Mouse (Mus musculus) G1E (cell line): ENCODE data around the gene Apopt1. TPM values are rescaled to one million over a fixed set of nuclear protein-coding genes. Genes with fewer than 3 reads are reported as not detected.

Experiments
- ATAC-seq: 2 replicates; pipeline ENCODE4 v1.8.0; 2016; ENCODE audit warnings: mild to moderate bottlenecking; ENCODE audit not compliant: insufficient number of reproducible peaks, poor library complexity, low FRiP score, severe bottlenecking; ENCODE audit errors: extremely low read depth
- DNase-seq: peaks from one replicate; pipeline ENCODE4 v3.0.0; 2012; ENCODE audit warnings: low spot score
- H3K27me3 ChIP-seq: 2 replicates; pipeline ENCODE4 v1.6.1; 2012; ENCODE audit warnings: mild to moderate bottlenecking, low read length, inconsistent platforms; ENCODE audit not compliant: insufficient read depth
- H3K36me3 ChIP-seq: replicated peaks from 2 replicates; pipeline ENCODE3; 2012; ENCODE audit warnings: mild to moderate bottlenecking, inconsistent platforms
- H3K4me1 ChIP-seq: 2 replicates; pipeline ENCODE4 v1.6.1; 2012; ENCODE audit warnings: low read depth, low read length, inconsistent platforms, mixed read lengths; ENCODE audit not compliant: insufficient read depth
- H3K4me3 ChIP-seq: 2 replicates; pipeline ENCODE4 v1.5.1; 2012; ENCODE audit warnings: low read depth, mild to moderate bottlenecking, inconsistent platforms, low read length, moderate library complexity, mixed read lengths
- H3K9me3 ChIP-seq: replicated peaks from 2 replicates; pipeline ENCODE4 v1.6.1; 2012; ENCODE audit warnings: inconsistent platforms
- CTCF ChIP-seq: IDR thresholded peaks from 2 replicates; pipeline ENCODE4 v1.5.1; 2012; ENCODE audit warnings: low read depth, low read length, inconsistent platforms, mixed read lengths
- GATA1 ChIP-seq: IDR thresholded peaks from 2 replicates; pipeline ENCODE4 v1.6.1; 2012; ENCODE audit warnings: borderline replicate concordance, low read length, inconsistent platforms, mixed read lengths
- GATA2 ChIP-seq: IDR thresholded peaks from 2 replicates; pipeline ENCODE4 v1.6.1; 2012; ENCODE audit warnings: low read depth, low read length, inconsistent platforms, borderline replicate concordance
- POLR2AphosphoS5 ChIP-seq: IDR thresholded peaks from 2 replicates; pipeline ENCODE4 v1.6.1; 2012; ENCODE audit warnings: low read depth, low read length, inconsistent platforms; ENCODE audit not compliant: insufficient replicate concordance
- TAL1 ChIP-seq: conservative IDR thresholded peaks from 2 replicates; pipeline ENCODE4 v1.6.1; 2012; ENCODE audit warnings: low read depth, low read length, inconsistent platforms, mixed read lengths
- polyA plus RNA-seq: library from polyadenylated mRNA; stranded (reverse); fragments of >175 nt; gene quantifications from 2 replicates; pipeline ENCODE4 v1.2.3, GENCODE M21; 2012
- total RNA-seq, 2 experiments: library from RNA; stranded (forward) in 1 of 2; stranded (reverse) in 1 of 2; fragments of 200-1000 nt in 1 of 2; fragments of >200 nt in 1 of 2; fragmentation: Nextera tagmentation in 1 of 2; gene quantifications; 2 replicates each; pipeline ENCODE4 v1.2.3; 2014 to 2017

Apopt1 gene
- total and polyA plus RNA-seq, 3 experiments, result 68.7 to 315 (median 109) TPM

DNA sequence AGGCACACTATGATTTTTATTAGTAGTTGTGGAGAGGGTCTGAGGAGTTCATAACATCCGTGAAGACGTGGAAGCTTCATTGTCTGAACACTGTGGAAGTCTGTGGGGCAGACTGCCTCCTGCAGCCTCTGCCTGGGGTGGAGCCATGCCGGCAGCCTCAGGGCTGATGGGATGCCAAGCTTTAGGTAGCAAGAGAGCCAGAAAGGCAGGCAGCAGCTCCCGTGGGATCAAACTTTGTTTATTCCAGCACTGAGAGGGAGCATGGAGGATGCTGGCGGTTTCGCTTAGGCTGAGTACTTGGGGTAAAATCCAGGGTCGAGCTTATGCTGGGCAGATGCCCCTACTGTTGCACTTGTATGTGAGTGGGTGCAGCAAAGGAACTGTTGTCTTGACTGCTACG, 84.2 kb downstream of the Apopt1 start:
- Histone ChIP-seq H3K4me1 (peaks cover 10% of the 10 kb centered on the region), H3K36me3 (peaks cover 96% of the 10 kb centered on the region), H3K27me3 (no peaks in the 10 kb centered on the region), H3K4me3 (no peak overlapping the region), H3K9me3 (no peaks in the 10 kb centered on the region)
- ATAC-seq (no peak), DNase-seq (no peak)
- TF ChIP-seq POLR2AphosphoS5 (no peak), TAL1 (no peak), CTCF (no peak), GATA2 (no peak), GATA1 (no peak)

GRCm38 (mm10) chr12:111798493-111798892, 85.4 kb downstream of the Apopt1 start:
- peaks cover 96% of the 10 kb centered on the region for H3K36me3 ChIP-seq
- peaks cover 12% of the 10 kb centered on the region for H3K4me1 ChIP-seq
- ATAC-seq, result no peak
- no peaks in the 10 kb centered on the region for H3K9me3 ChIP-seq
- H3K27me3 ChIP-seq, result no peaks in the 10 kb centered on the region
- DNase-seq, result no peak
- peak overlapping the region; percentile 4; the same call in 1 of the 2 replicates for H3K4me3 ChIP-seq
- TF ChIP-seq CTCF (no peak), GATA2 (no peak), TAL1 (no peak), POLR2AphosphoS5 (no peak; the same call in 1 of the 2 replicates), GATA1 (no peak)

DNA sequence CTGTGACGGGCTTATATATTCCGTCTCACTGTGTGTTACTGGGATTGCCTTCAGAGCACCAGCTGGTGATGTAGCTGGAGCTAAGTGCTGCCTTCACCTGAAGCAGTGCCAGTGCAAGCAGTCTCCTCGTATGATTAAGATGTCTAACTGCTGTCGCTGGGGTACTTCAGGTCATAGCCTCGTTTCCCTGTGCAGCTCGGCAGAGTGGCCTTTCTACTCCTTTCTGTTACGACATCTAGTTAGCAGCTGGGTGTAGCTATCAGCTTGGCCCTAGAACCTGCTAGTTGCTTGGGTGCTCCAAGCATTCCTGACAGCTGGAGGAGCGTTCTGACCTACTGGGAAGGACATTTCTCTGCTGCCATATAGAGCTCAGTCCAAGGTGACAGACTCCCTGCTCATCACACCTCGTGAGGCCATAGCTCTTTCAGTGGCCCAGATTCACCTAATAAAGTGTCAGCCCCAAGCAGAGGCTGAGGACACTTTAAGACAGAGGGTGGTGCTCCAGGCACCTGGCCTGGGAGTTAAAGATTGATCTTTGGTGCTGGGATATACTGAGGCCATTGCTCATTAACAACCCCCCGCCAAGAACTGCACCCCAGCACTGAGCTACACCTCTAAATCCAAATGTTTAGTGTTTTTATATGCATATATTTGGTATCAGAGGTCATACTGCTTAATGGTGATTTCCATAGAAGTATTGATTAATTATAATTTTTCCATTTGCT, 87.6 kb downstream of the Apopt1 start:
- H3K27me3 ChIP-seq, result no peaks in the 10 kb centered on the region
- no peak overlapping the region for H3K4me3 ChIP-seq
- peaks cover 96% of the 10 kb centered on the region for H3K36me3 ChIP-seq
- DNase-seq, result no peak
- no peak for TF ChIP-seq GATA1
- TF ChIP-seq CTCF, result no peak
- no peak for TF ChIP-seq GATA2
- no peak for TF ChIP-seq TAL1
- no peak for TF ChIP-seq POLR2AphosphoS5
- H3K4me1 ChIP-seq, result peaks cover 8% of the 10 kb centered on the region
- no peak for ATAC-seq
- H3K9me3 ChIP-seq, result no peaks in the 10 kb centered on the region

GRCm38 (mm10) chr12:111803538-111803937, 90.5 kb downstream of the Apopt1 start:
- TF ChIP-seq CTCF (no peak), TAL1 (no peak), GATA2 (no peak), POLR2AphosphoS5 (no peak), GATA1 (no peak)
- no peak for ATAC-seq

More at GRCm38 (mm10) chr12:111803538-111803937, 90.5 kb downstream of the Apopt1 start:
- no peak for DNase-seq
- Histone ChIP-seq H3K36me3 (peaks cover 98% of the 10 kb centered on the region), H3K27me3 (no peaks in the 10 kb centered on the region), H3K9me3 (no peaks in the 10 kb centered on the region), H3K4me3 (no peak overlapping the region), H3K4me1 (peaks cover 19% of the 10 kb centered on the region)

Other genes starting within 250 kb of the Apopt1 start
- gene Gm266, start 227.4 kb upstream of the Apopt1 start, total RNA-seq (2014; fragmentation: Nextera tagmentation), result not detected in 2 replicates
- 0.11 TPM in 1 of 2 replicates, not detected in the other for gene Gm266, start 227.4 kb upstream of the Apopt1 start, total RNA-seq (2017)
- gene Gm266, start 227.4 kb upstream of the Apopt1 start, polyA plus RNA-seq, result not detected in 2 replicates
- gene Eif5, start 175.2 kb upstream of the Apopt1 start, total RNA-seq (2014; fragmentation: Nextera tagmentation), result 512 and 637 TPM in 2 replicates
- 260 and 285 TPM in 2 replicates for gene Eif5, start 175.2 kb upstream of the Apopt1 start, total RNA-seq (2017)
- 107 and 121 TPM in 2 replicates for gene Eif5, start 175.2 kb upstream of the Apopt1 start, polyA plus RNA-seq
- 223 and 248 TPM in 2 replicates for gene Mark3, start 138.7 kb upstream of the Apopt1 start, total RNA-seq (2014; fragmentation: Nextera tagmentation)
- 142 and 145 TPM in 2 replicates for gene Mark3, start 138.7 kb upstream of the Apopt1 start, total RNA-seq (2017)
- gene Mark3, start 138.7 kb upstream of the Apopt1 start, polyA plus RNA-seq, result 21.3 and 23.3 TPM in 2 replicates
- 0.83 TPM in 1 of 2 replicates, not detected in the other for gene Ckb, start 40.9 kb upstream of the Apopt1 start, total RNA-seq (2014; fragmentation: Nextera tagmentation)
- 0.11 TPM in 1 of 2 replicates, not detected in the other for gene Ckb, start 40.9 kb upstream of the Apopt1 start, total RNA-seq (2017)
- not detected in 2 replicates for gene Ckb, start 40.9 kb upstream of the Apopt1 start, polyA plus RNA-seq
- gene Trmt61a, start 35.2 kb upstream of the Apopt1 start, total RNA-seq (2014; fragmentation: Nextera tagmentation), result 11.1 and 13.3 TPM in 2 replicates
- 9.3 and 10.0 TPM in 2 replicates for gene Trmt61a, start 35.2 kb upstream of the Apopt1 start, total RNA-seq (2017)
- 32.5 and 39.8 TPM in 2 replicates for gene Trmt61a, start 35.2 kb upstream of the Apopt1 start, polyA plus RNA-seq
- 32.4 and 37.4 TPM in 2 replicates for gene Bag5, start within 50 bp of the Apopt1 start, total RNA-seq (2014; fragmentation: Nextera tagmentation)
- gene Bag5, start within 50 bp of the Apopt1 start, total RNA-seq (2017), result 48.5 and 52.8 TPM in 2 replicates
- 18.2 and 20.3 TPM in 2 replicates for gene Bag5, start within 50 bp of the Apopt1 start, polyA plus RNA-seq
- gene Klc1, start 45.6 kb downstream of the Apopt1 start, total RNA-seq (2014; fragmentation: Nextera tagmentation), result 53.9 and 57.2 TPM in 2 replicates
- gene Klc1, start 45.6 kb downstream of the Apopt1 start, total RNA-seq (2017), result 68.2 and 70.6 TPM in 2 replicates
- gene Klc1, start 45.6 kb downstream of the Apopt1 start, polyA plus RNA-seq, result 65.0 and 68.9 TPM in 2 replicates
- 18.3 and 26.0 TPM in 2 replicates for gene Xrcc3, start 100.6 kb downstream of the Apopt1 start, total RNA-seq (2014; fragmentation: Nextera tagmentation)
- 10.8 and 16.1 TPM in 2 replicates for gene Xrcc3, start 100.6 kb downstream of the Apopt1 start, total RNA-seq (2017)
- gene Xrcc3, start 100.6 kb downstream of the Apopt1 start, polyA plus RNA-seq, result 13.5 and 21.7 TPM in 2 replicates
- gene Zfyve21, start 100.9 kb downstream of the Apopt1 start, total RNA-seq (2014; fragmentation: Nextera tagmentation), result 13.8 and 21.1 TPM in 2 replicates
- gene Zfyve21, start 100.9 kb downstream of the Apopt1 start, total RNA-seq (2017), result 32.5 and 33.9 TPM in 2 replicates
- 13.9 and 14.8 TPM in 2 replicates for gene Zfyve21, start 100.9 kb downstream of the Apopt1 start, polyA plus RNA-seq
- 41.7 and 51.5 TPM in 2 replicates for gene Ppp1r13b, start 194.8 kb downstream of the Apopt1 start, total RNA-seq (2014; fragmentation: Nextera tagmentation)
- 16.4 and 19.7 TPM in 2 replicates for gene Ppp1r13b, start 194.8 kb downstream of the Apopt1 start, total RNA-seq (2017)
- gene Ppp1r13b, start 194.8 kb downstream of the Apopt1 start, polyA plus RNA-seq, result 27.8 and 28.1 TPM in 2 replicates